Mouse (Mus musculus) liver, embryonic 13.5 days (tissue): ENCODE data around the gene Abhd5. TPM values are rescaled to one million over a fixed set of nuclear protein-coding genes. Genes with fewer than 3 reads are reported as not detected.

ENCODE experiments used
- ATAC-seq: fragments of 200-750 bp; cut with Nextera tagmentation; 2 replicates; pipeline ENCODE4 v1.8.0; 2017; ENCODE audit warnings: low read depth, mild to moderate bottlenecking, moderate number of reproducible peaks, moderate library complexity
- DNase-seq: peaks from one replicate; pipeline ENCODE4 v3.0.0; 2022
- H3K27ac ChIP-seq: fragments of 300-500 bp; sonication (generic); 2 replicates; pipeline ENCODE4 v1.5.1; 2015; ENCODE audit warnings: moderate library complexity, mild to moderate bottlenecking, inconsistent platforms
- H3K27me3 ChIP-seq: fragments of 300-500 bp; sonication (generic); 2 replicates; pipeline ENCODE4 v1.6.1; 2015; ENCODE audit warnings: mild to moderate bottlenecking, inconsistent platforms
- H3K36me3 ChIP-seq: fragments of 300-500 bp; sonication (generic); 2 replicates; pipeline ENCODE4 v1.6.1; 2015; ENCODE audit warnings: mild to moderate bottlenecking, inconsistent platforms
- H3K4me1 ChIP-seq: fragments of 300-500 bp; sonication (generic); replicated peaks from 2 replicates; pipeline ENCODE4 v1.6.1; 2015; ENCODE audit warnings: inconsistent platforms
- H3K4me2 ChIP-seq: fragments of 300-500 bp; sonication (generic); 2 replicates; pipeline ENCODE4 v1.6.1; 2015; ENCODE audit warnings: inconsistent platforms, mild to moderate bottlenecking, moderate library complexity
- H3K4me3 ChIP-seq: fragments of 300-500 bp; sonication (generic); replicated peaks from 2 replicates; pipeline ENCODE4 v1.5.1; 2015; ENCODE audit warnings: mild to moderate bottlenecking, inconsistent platforms
- H3K9ac ChIP-seq: fragments of 300-500 bp; sonication (generic); 2 replicates; pipeline ENCODE4 v1.6.1; 2015; ENCODE audit warnings: mild to moderate bottlenecking, inconsistent platforms
- H3K9me3 ChIP-seq: fragments of 300-500 bp; sonication (generic); replicated peaks from 2 replicates; pipeline ENCODE4 v1.6.1; 2016; ENCODE audit warnings: inconsistent platforms
- WGBS: fragments of 180-500 bp; shearing (Covaris S2); methylation state at CpG from one replicate; pipeline ENCODE4 v1.1.7; 2015; ENCODE audit not compliant: insufficient replicate concordance; 5-methylcytosine and 5-hydroxymethylcytosine counted together
- polyA plus RNA-seq: library from polyadenylated mRNA; unstranded; fragments of >200 nt; fragmentation: Nextera tagmentation; extraction: Ambion mirVana; gene quantifications from 2 replicates; pipeline ENCODE4 v1.2.1, GENCODE M21; 2015

The Abhd5 gene
- polyA plus RNA-seq, 1 experiment from 2014 or later: 21.4 TPM

GRCm38 (mm10) chr9:122347882-122348281 lies 3.5 kb upstream of the Abhd5 start:
- H3K27me3 ChIP-seq: 0 out of 2 replicates have a peak, but pooled peaks cover 5% of the 10 kb centered on the region
- peak overlapping the region; percentile 51 for H3K4me2 ChIP-seq
- no peak overlapping the region for H3K4me3 ChIP-seq
- H3K9ac ChIP-seq: peak overlapping the region; percentile 40; the same call in 1 of the 2 replicates
- ATAC-seq (peak; percentile 70), DNase-seq (peak; percentile 73)
- peak overlapping the region; percentile 80 for H3K27ac ChIP-seq
- H3K4me1 ChIP-seq: peaks cover 60% of the 10 kb centered on the region
- 33% methylated on average over 1 of the region's 1 CpGs for WGBS
- H3K9me3 ChIP-seq: no peaks in the 10 kb centered on the region
- H3K36me3 ChIP-seq: no peaks in the 10 kb centered on the region

- DNase-seq: no peak
- H3K27ac ChIP-seq: peak overlapping the region; percentile 80
- H3K4me1 ChIP-seq: peaks cover 64% of the 10 kb centered on the region
Observed at GRCm38 (mm10) chr9:122349286-122349685, 2.1 kb upstream of the Abhd5 start.

GRCm38 (mm10) chr9:122350396-122351130 lies 845 bp upstream of the Abhd5 start:
- no peaks in the 10 kb centered on the region for H3K36me3 ChIP-seq
- ATAC-seq: no peak
- peak overlapping the region; percentile 94 for H3K4me3 ChIP-seq
- WGBS: 63% methylated on average over 7 of the region's 7 CpGs
- no peaks in the 10 kb centered on the region for H3K27me3 ChIP-seq
- peak overlapping the region; percentile 96 for H3K9ac ChIP-seq
- H3K27ac ChIP-seq: peak overlapping the region; percentile 80
- H3K4me2 ChIP-seq: peak overlapping the region; percentile 87
- H3K4me1 ChIP-seq: peaks cover 73% of the 10 kb centered on the region
- no peaks in the 10 kb centered on the region for H3K9me3 ChIP-seq
- no peak for DNase-seq

More at GRCm38 (mm10) chr9:122349286-122349685, 2.1 kb upstream of the Abhd5 start:
- 0 out of 2 replicates have a peak, but pooled peaks cover 3% of the 10 kb centered on the region for H3K27me3 ChIP-seq
- ATAC-seq: no peak
- H3K4me3 ChIP-seq: no peak overlapping the region
- peak overlapping the region; percentile 34; the same call in 1 of the 2 replicates for H3K9ac ChIP-seq
- H3K9me3 ChIP-seq: no peaks in the 10 kb centered on the region
- 43% methylated on average over 4 of the region's 4 CpGs for WGBS
- 0 out of 2 replicates have a peak overlapping the region, but pooled peaks have one; percentile 1 for H3K4me2 ChIP-seq
- no peaks in the 10 kb centered on the region for H3K36me3 ChIP-seq

GRCm38 (mm10) chr9:122352025-122352392 lies 601 bp downstream of the Abhd5 start:
- DNase-seq (no peak), ATAC-seq (no peak)
- Histone ChIP-seq H3K4me3 (peak overlapping the region; percentile 94), H3K4me2 (peak overlapping the region; percentile 87), H3K9ac (peak overlapping the region; percentile 96), H3K27ac (peak overlapping the region; percentile 88), H3K9me3 (no peaks in the 10 kb centered on the region), H3K27me3 (no peaks in the 10 kb centered on the region), H3K36me3 (no peaks in the 10 kb centered on the region), H3K4me1 (peaks cover 78% of the 10 kb centered on the region)
- under 1% methylated on average over 30 of the region's 30 CpGs for WGBS

GRCm38 (mm10) chr9:122352911-122353310 lies 1.5 kb downstream of the Abhd5 start:
- DNase-seq (no peak), ATAC-seq (no peak)
- Histone ChIP-seq H3K9ac (peak overlapping the region; percentile 62), H3K27me3 (no peaks in the 10 kb centered on the region), H3K9me3 (no peaks in the 10 kb centered on the region), H3K27ac (peak overlapping the region; percentile 50; the same call in 1 of the 2 replicates), H3K4me3 (peak overlapping the region; percentile 51), H3K36me3 (no peaks in the 10 kb centered on the region), H3K4me1 (peaks cover 70% of the 10 kb centered on the region), H3K4me2 (peak overlapping the region; percentile 70)
- WGBS: 48% methylated on average over 4 of the region's 4 CpGs

GRCm38 (mm10) chr9:122354240-122354639 lies 2.8 kb downstream of the Abhd5 start:
- no peak for DNase-seq

GRCm38 (mm10) chr9:122357073-122357472 lies 5.7 kb downstream of the Abhd5 start:
- Histone ChIP-seq H3K9me3 (no peaks in the 10 kb centered on the region), H3K4me3 (no peak overlapping the region), H3K9ac (no peak overlapping the region), H3K36me3 (peaks cover 8% of the 10 kb centered on the region), H3K27ac (no peak overlapping the region), H3K4me2 (no peak overlapping the region), H3K27me3 (no peaks in the 10 kb centered on the region), H3K4me1 (peaks cover 35% of the 10 kb centered on the region)
- no peak for ATAC-seq
- WGBS: 68% methylated on average over 1 of the region's 1 CpGs
- no peak for DNase-seq

More at GRCm38 (mm10) chr9:122354240-122354639, 2.8 kb downstream of the Abhd5 start:
- H3K27me3 ChIP-seq: no peaks in the 10 kb centered on the region
- 70% methylated on average over 3 of the region's 3 CpGs for WGBS
- H3K4me3 ChIP-seq: no peak overlapping the region
- ATAC-seq: no peak
- H3K36me3 ChIP-seq: peaks cover 3% of the 10 kb centered on the region; the same call in 1 of the 2 replicates
- H3K27ac ChIP-seq: no peak overlapping the region
- no peak overlapping the region for H3K4me2 ChIP-seq
- H3K4me1 ChIP-seq: peaks cover 57% of the 10 kb centered on the region
- H3K9me3 ChIP-seq: no peaks in the 10 kb centered on the region
- no peak overlapping the region for H3K9ac ChIP-seq

- no peak for ATAC-seq
- H3K27ac ChIP-seq: no peak overlapping the region
- no peak overlapping the region for H3K4me3 ChIP-seq
- no peak overlapping the region for H3K9ac ChIP-seq
- WGBS: 81% methylated on average over 1 of the region's 1 CpGs
- H3K4me1 ChIP-seq: peaks cover 31% of the 10 kb centered on the region
- no peak for DNase-seq
- H3K27me3 ChIP-seq: no peaks in the 10 kb centered on the region
- H3K36me3 ChIP-seq: peaks cover 10% of the 10 kb centered on the region
- H3K9me3 ChIP-seq: no peaks in the 10 kb centered on the region
- H3K4me2 ChIP-seq: no peak overlapping the region
Observed at GRCm38 (mm10) chr9:122357626-122358025, 6.2 kb downstream of the Abhd5 start.

GRCm38 (mm10) chr9:122364171-122364570 lies 12.8 kb downstream of the Abhd5 start:
- Histone ChIP-seq H3K9me3 (no peaks in the 10 kb centered on the region), H3K9ac (no peak overlapping the region), H3K36me3 (peaks cover 17% of the 10 kb centered on the region), H3K4me3 (no peak overlapping the region), H3K4me1 (peaks cover 2% of the 10 kb centered on the region), H3K27ac (no peak overlapping the region), H3K4me2 (no peak overlapping the region), H3K27me3 (no peaks in the 10 kb centered on the region)
- no peak for DNase-seq
- no peak for ATAC-seq
- WGBS: 71% methylated on average over 1 of the region's 1 CpGs

- Histone ChIP-seq H3K9ac (no peak overlapping the region), H3K4me3 (no peak overlapping the region), H3K27me3 (no peaks in the 10 kb centered on the region), H3K9me3 (no peaks in the 10 kb centered on the region), H3K4me2 (peak overlapping the region; percentile 22; the same call in 1 of the 2 replicates), H3K4me1 (peaks cover 41% of the 10 kb centered on the region), H3K27ac (no peak overlapping the region), H3K36me3 (peaks cover 14% of the 10 kb centered on the region; the same call in 1 of the 2 replicates)
- no peak for DNase-seq
- 60% methylated on average over 6 of the region's 6 CpGs for WGBS
- ATAC-seq: peak; percentile 56
Observed at GRCm38 (mm10) chr9:122370292-122370794, 18.9 kb downstream of the Abhd5 start.

GRCm38 (mm10) chr9:122372506-122372905 lies 21.1 kb downstream of the Abhd5 start:
- WGBS: 34% methylated on average over 4 of the region's 4 CpGs
- peaks cover 27% of the 10 kb centered on the region for H3K36me3 ChIP-seq
- no peaks in the 10 kb centered on the region for H3K27me3 ChIP-seq
- H3K4me1 ChIP-seq: peaks cover 41% of the 10 kb centered on the region
- H3K27ac ChIP-seq: peak overlapping the region; percentile 51
- H3K4me3 ChIP-seq: no peak overlapping the region
- H3K9me3 ChIP-seq: no peaks in the 10 kb centered on the region
- peak overlapping the region; percentile 4 for H3K4me2 ChIP-seq
- ATAC-seq: no peak
- DNase-seq: no peak
- 0 out of 2 replicates have a peak overlapping the region, but pooled peaks have one; percentile 28 for H3K9ac ChIP-seq
